11 mouse cellular contexts compared by ENCODE assay signal in genomic region chr2:60882202-60883042, GRCm38 (mm10).
DNase-seq lines count a peak whose midpoint lies in the region; ATAC-seq and TF ChIP-seq lines count a peak whose summit lies in the region.
"Had no signal": no experiment of that assay in that cellular context is flagged by ENCODE, and none has a peak within 500 bp of the region (broad histone marks: within the 10 kb centered on the region; RNA-seq: fewer than 3 reads in every experiment).

No protein-coding gene starts in this region.

- H3K27me3 ChIP-seq in kidney, adult 2 months (replicated peaks; ENCODE audit: control insufficient read depth, insufficient read depth, low read length): no peaks in the 10 kb centered on the region
- H3K27me3 ChIP-seq in embryonic facial prominence, embryonic 15.5 days: no peaks in the 10 kb centered on the region
- no peaks in the 10 kb centered on the region for H3K27me3 ChIP-seq in limb, embryonic 12.5 days
- H3K27me3 ChIP-seq in midbrain, embryonic 13.5 days: peaks cover 61% of the 10 kb centered on the region

- DNase-seq in kidney, adult 2 months: no peak
- DNase-seq in kidney, adult 11 months: no peak
- DNase-seq in ES-E14 (ENCODE audit: low read depth, low spot score): no peak
- no peak for DNase-seq in urinary bladder, postnatal 10 days (ENCODE audit: low spot score)
- DNase-seq in spleen, postnatal 36 days (ENCODE audit: low spot score in 2 of 2): no peak
- DNase-seq: adrenal gland, postnatal 36 days; thymus, postnatal 25 days had no signal

- H3K4me1 ChIP-seq in kidney, adult 2 months (ENCODE audit: control insufficient read depth, insufficient read depth, low read length): peaks cover 10% of the 10 kb centered on the region; the same call in 1 of the 2 replicates
- H3K4me1 ChIP-seq in ES-E14 (ENCODE audit: control insufficient read depth in 2 of 2, insufficient read depth in 2 of 2, low read length in 2 of 2, poor library complexity in 1 of 2): peaks cover 3 to 4% of the 10 kb centered on the region in 2 experiments; a peak in 1 of 4 replicates
- peaks cover 45% of the 10 kb centered on the region for H3K4me1 ChIP-seq in embryonic facial prominence, embryonic 15.5 days
- peaks cover 40% of the 10 kb centered on the region for H3K4me1 ChIP-seq in limb, embryonic 12.5 days (replicated peaks)
- H3K4me1 ChIP-seq in midbrain, embryonic 13.5 days (replicated peaks): peaks cover 19% of the 10 kb centered on the region

- TF ChIP-seq CTCF in kidney, adult 2 months (conservative IDR thresholded peaks at IDR 0.05; ENCODE audit: insufficient read depth, insufficient read length, low read depth, low read length): no peak

- 54% methylated on average over 5 of the region's 5 CpGs for WGBS in kidney, adult 2 months
- 24% methylated on average over 5 of the region's 5 CpGs for WGBS in embryonic facial prominence, embryonic 15.5 days
- 56% methylated on average over 5 of the region's 5 CpGs for WGBS in limb, embryonic 12.5 days
- WGBS in midbrain, embryonic 13.5 days: 60% methylated on average over 5 of the region's 5 CpGs

- in situ Hi-C loops in ES-E14 (cut with MboI; ENCODE audit: low sequenced_read_pairs in 2 of 2, unreplicated experiment in 2 of 2): no loop called here

- H3K36me3 ChIP-seq in kidney, adult 2 months (ENCODE audit: control insufficient read depth, insufficient read depth, low read length): no peaks in the 10 kb centered on the region
- no peaks in the 10 kb centered on the region for H3K36me3 ChIP-seq in ES-E14 (ENCODE audit: control insufficient read depth, insufficient read depth, low read length, poor library complexity, severe bottlenecking)
- H3K36me3 ChIP-seq in embryonic facial prominence, embryonic 15.5 days: no peaks in the 10 kb centered on the region
- H3K36me3 ChIP-seq in limb, embryonic 12.5 days: 0 out of 2 replicates have a peak, but pooled peaks cover 6% of the 10 kb centered on the region
- H3K36me3 ChIP-seq in midbrain, embryonic 13.5 days: no peaks in the 10 kb centered on the region
- H3K36me3 ChIP-seq: midbrain, embryonic 12.5 days had no signal

- ATAC-seq in embryonic facial prominence, embryonic 15.5 days (ENCODE audit: insufficient number of reproducible peaks, low FRiP score, low TSS enrichment, low read depth): no peak
- no peak for ATAC-seq in limb, embryonic 12.5 days (ENCODE audit: insufficient number of reproducible peaks, insufficient read depth, low FRiP score, low TSS enrichment, low read depth)
- ATAC-seq in midbrain, embryonic 13.5 days: no peak

- peak overlapping the region; percentile 80; the same call in 1 of the 2 replicates for H3K27ac ChIP-seq in kidney, adult 2 months (ENCODE audit: insufficient read depth, low read depth, low read length)
- H3K27ac ChIP-seq in ES-E14 (ENCODE audit: insufficient read depth, low read depth, low read length, poor library complexity, severe bottlenecking): no peak overlapping the region
- peak overlapping the region; percentile 98 for H3K27ac ChIP-seq in embryonic facial prominence, embryonic 15.5 days (replicated peaks)
- 0 out of 2 replicates have a peak overlapping the region, but pooled peaks have one; percentile 14 for H3K27ac ChIP-seq in limb, embryonic 12.5 days
- H3K27ac ChIP-seq in midbrain, embryonic 13.5 days: no peak overlapping the region
- H3K27ac ChIP-seq: midbrain, embryonic 12.5 days had no signal

- H3K9ac ChIP-seq in ES-E14 (ENCODE audit: insufficient read depth, low read depth, low read length, poor library complexity, severe bottlenecking): no peak overlapping the region
- no peak overlapping the region for H3K9ac ChIP-seq in embryonic facial prominence, embryonic 15.5 days
- no peak overlapping the region for H3K9ac ChIP-seq in limb, embryonic 12.5 days (replicated peaks)
- H3K9ac ChIP-seq in midbrain, embryonic 13.5 days (replicated peaks): no peak overlapping the region

- peak overlapping the region; percentile 74 for H3K4me2 ChIP-seq in embryonic facial prominence, embryonic 15.5 days (replicated peaks)
- peak overlapping the region; percentile 67 for H3K4me2 ChIP-seq in limb, embryonic 12.5 days
- no peak overlapping the region for H3K4me2 ChIP-seq in midbrain, embryonic 13.5 days (replicated peaks)

- H3K4me3 ChIP-seq in kidney, adult 2 months (ENCODE audit: insufficient read depth, low read depth, low read length): no peak overlapping the region
- H3K4me3 ChIP-seq in ES-E14 (ENCODE audit: insufficient read depth in 1 of 2, low read depth in 1 of 2, low read length in 2 of 2, poor library complexity in 1 of 2, severe bottlenecking in 1 of 2): peak overlapping the region in 1 of 2 experiments; percentile 92; a peak in 1 of 4 replicates
- peak overlapping the region; percentile 96; the same call in 1 of the 2 replicates for H3K4me3 ChIP-seq in embryonic facial prominence, embryonic 15.5 days (replicated peaks)
- H3K4me3 ChIP-seq in limb, embryonic 12.5 days (replicated peaks): no peak overlapping the region
- no peak overlapping the region for H3K4me3 ChIP-seq in midbrain, embryonic 13.5 days (replicated peaks)

- no peaks in the 10 kb centered on the region for H3K9me3 ChIP-seq in ES-E14 (ENCODE audit: control insufficient read depth, insufficient read depth, low read depth, low read length)
- H3K9me3 ChIP-seq in embryonic facial prominence, embryonic 15.5 days (replicated peaks): no peaks in the 10 kb centered on the region
- no peaks in the 10 kb centered on the region for H3K9me3 ChIP-seq in limb, embryonic 12.5 days
- H3K9me3 ChIP-seq in midbrain, embryonic 13.5 days: no peaks in the 10 kb centered on the region
- H3K9me3 ChIP-seq: midbrain, embryonic 12.5 days had no signal

- TF ChIP-seq POLR2A in kidney, adult 2 months (IDR thresholded peaks at IDR 0.05; ENCODE audit: low read depth, low read length): no peak

TF ChIP-seq in ES-E14, 5 proteins besides CTCF, POLR2A, EP300 and RAD21:
- TF ChIP-seq ZNF384 (IDR thresholded peaks at IDR 0.05; ENCODE audit: low read depth, low read length): peak; percentile 74
- TF ChIP-seq MAFK (IDR thresholded peaks at IDR 0.05; ENCODE audit: insufficient read depth, low read depth, low read length): no peak

Comparison
In these comparisons a context has a peak if more than half of its experiments do, and no peak if none do; other contexts are left out.
1. H3K27ac ChIP-seq: peak in kidney, adult 2 months (single experiment), embryonic facial prominence, embryonic 15.5 days (single experiment) and limb, embryonic 12.5 days (single experiment); none in ES-E14 (single experiment) and midbrain, embryonic 13.5 days (single experiment).